Mouse (Mus musculus) embryonic facial prominence, embryonic 12.5 days (tissue): ENCODE data around the gene Prmt1. TPM values are rescaled to one million over a fixed set of nuclear protein-coding genes. Genes with fewer than 3 reads are reported as not detected.

ENCODE experiments used
- ATAC-seq: fragments of 200-750 bp; cut with Nextera tagmentation; 2 replicates; pipeline ENCODE4 v1.8.0; 2017; ENCODE audit not compliant: insufficient number of reproducible peaks, insufficient read depth, low FRiP score, low TSS enrichment
- H3K27ac ChIP-seq: fragments of 300-500 bp; sonication (generic); 2 replicates; pipeline ENCODE4 v1.5.1; 2016; ENCODE audit warnings: mild to moderate bottlenecking
- H3K27me3 ChIP-seq: fragments of 300-500 bp; sonication (generic); 2 replicates; pipeline ENCODE4 v1.6.1; 2016; ENCODE audit warnings: mild to moderate bottlenecking, moderate library complexity
- H3K36me3 ChIP-seq: fragments of 300-500 bp; sonication (generic); 2 replicates; pipeline ENCODE4 v1.6.1; 2016; ENCODE audit warnings: mild to moderate bottlenecking
- H3K4me1 ChIP-seq: fragments of 300-500 bp; sonication (generic); 2 replicates; pipeline ENCODE4 v1.6.1; 2016
- H3K4me2 ChIP-seq: fragments of 300-500 bp; sonication (generic); replicated peaks from 2 replicates; pipeline ENCODE4 v1.6.1; 2016; ENCODE audit warnings: mild to moderate bottlenecking, moderate library complexity
- H3K4me3 ChIP-seq: fragments of 300-500 bp; sonication (generic); 2 replicates; pipeline ENCODE4 v1.5.1; 2016; ENCODE audit warnings: mild to moderate bottlenecking
- H3K9ac ChIP-seq: fragments of 300-500 bp; sonication (generic); 2 replicates; pipeline ENCODE4 v1.6.1; 2016; ENCODE audit warnings: mild to moderate bottlenecking, moderate library complexity
- H3K9me3 ChIP-seq: fragments of 300-500 bp; sonication (generic); 2 replicates; pipeline ENCODE4 v1.6.1; 2016; ENCODE audit warnings: mild to moderate bottlenecking, moderate library complexity
- WGBS: fragments of 180-500 bp; shearing (Covaris S2); methylation state at CpG from one replicate; pipeline ENCODE4 v1.1.7; 2016; 5-methylcytosine and 5-hydroxymethylcytosine counted together
- polyA plus RNA-seq: library from polyadenylated mRNA; unstranded; fragments of >200 nt; fragmentation: Nextera tagmentation; extraction: Ambion mirVana; gene quantifications from 2 replicates; pipeline ENCODE4 v1.2.1, GENCODE M21; 2016

Gene Prmt1
- polyA plus RNA-seq, 1 experiment from 2014 or later = 660 TPM

GRCm38 (mm10) chr7:44997231-44997939 is 11.0 kb upstream of the Prmt1 start, which contains the start of gene Irf3:
TSS of gene Irf3 (plus strand) at chr7:44997648.
- H3K9me3 ChIP-seq = no peaks in the 10 kb centered on the region
- under 1% methylated on average over 43 of the region's 43 CpGs for WGBS
- peak within 1 kb of the TSS; percentile 85 for H3K27ac ChIP-seq
- H3K36me3 ChIP-seq = peaks cover 62% of the 10 kb centered on the region
- peak within 1 kb of the TSS; percentile 89 for H3K4me2 ChIP-seq
- peak within 1 kb of the TSS; percentile 74 for H3K4me3 ChIP-seq
- peak within 1 kb of the TSS; percentile 83 for H3K9ac ChIP-seq
- H3K4me1 ChIP-seq = peaks cover 25% of the 10 kb centered on the region
- H3K27me3 ChIP-seq = no peaks in the 10 kb centered on the region
- peak; percentile 88 for ATAC-seq

- Histone ChIP-seq H3K27me3 (no peaks in the 10 kb centered on the region), H3K4me3 (peak overlapping the region; percentile 74), H3K4me1 (peaks cover 25% of the 10 kb centered on the region), H3K36me3 (peaks cover 62% of the 10 kb centered on the region), H3K9ac (peak overlapping the region; percentile 83), H3K27ac (peak overlapping the region; percentile 85), H3K4me2 (peak overlapping the region; percentile 89), H3K9me3 (no peaks in the 10 kb centered on the region)
- WGBS = 11% methylated on average over 10 of the region's 10 CpGs
- no peak for ATAC-seq
These were observed 10.3 kb upstream of the Prmt1 start for GRCm38 (mm10) chr7:44996672-44997071.

GRCm38 (mm10) chr7:44986879-44987718 is 731 bp upstream of the Prmt1 start:
- peak overlapping the region; percentile 69 for H3K9ac ChIP-seq
- no peak; the same call in none of the 2 replicates for ATAC-seq

GRCm38 (mm10) chr7:44985595-44986191 is 675 bp downstream of the Prmt1 start:
- under 1% methylated on average over 44 of the region's 45 CpGs for WGBS

More at GRCm38 (mm10) chr7:44986879-44987718, 731 bp upstream of the Prmt1 start:
- Histone ChIP-seq H3K4me2 (peak overlapping the region; percentile 62), H3K4me1 (peaks cover 25% of the 10 kb centered on the region), H3K9me3 (no peaks in the 10 kb centered on the region), H3K27me3 (no peaks in the 10 kb centered on the region), H3K27ac (peak overlapping the region; percentile 96), H3K36me3 (peaks cover 26% of the 10 kb centered on the region), H3K4me3 (peak overlapping the region; percentile 96)
- WGBS = 1% methylated on average over 29 of the region's 29 CpGs

GRCm38 (mm10) chr7:44984833-44985164 is 1.6 kb downstream of the Prmt1 start:
- WGBS = 49% methylated on average over 3 of the region's 3 CpGs
- Histone ChIP-seq H3K4me1 (peaks cover 25% of the 10 kb centered on the region), H3K4me2 (peak overlapping the region; percentile 67), H3K36me3 (peaks cover 36% of the 10 kb centered on the region), H3K9me3 (no peaks in the 10 kb centered on the region), H3K9ac (peak overlapping the region; percentile 25; the same call in 1 of the 2 replicates), H3K27me3 (no peaks in the 10 kb centered on the region), H3K27ac (peak overlapping the region; percentile 31; the same call in 1 of the 2 replicates), H3K4me3 (peak overlapping the region; percentile 96)
- no peak for ATAC-seq

More at GRCm38 (mm10) chr7:44985595-44986191, 675 bp downstream of the Prmt1 start:
- H3K27ac ChIP-seq = peak overlapping the region; percentile 95
- H3K9ac ChIP-seq = peak overlapping the region; percentile 97
- H3K4me2 ChIP-seq = peak overlapping the region; percentile 67
- H3K27me3 ChIP-seq = no peaks in the 10 kb centered on the region
- ATAC-seq = no peak
- H3K9me3 ChIP-seq = no peaks in the 10 kb centered on the region
- peaks cover 27% of the 10 kb centered on the region for H3K36me3 ChIP-seq
- peaks cover 25% of the 10 kb centered on the region for H3K4me1 ChIP-seq
- H3K4me3 ChIP-seq = peak overlapping the region; percentile 96

- Histone ChIP-seq H3K27me3 (no peaks in the 10 kb centered on the region), H3K4me1 (peaks cover 25% of the 10 kb centered on the region), H3K4me2 (peak overlapping the region; percentile 67), H3K36me3 (peaks cover 37% of the 10 kb centered on the region), H3K9me3 (no peaks in the 10 kb centered on the region), H3K27ac (peak overlapping the region; percentile 48; the same call in 1 of the 2 replicates), H3K4me3 (0 out of 2 replicates have a peak overlapping the region, but pooled peaks have one; percentile 96), H3K9ac (peak overlapping the region; percentile 25; the same call in 1 of the 2 replicates)
- ATAC-seq = no peak
- 80% methylated on average over 7 of the region's 7 CpGs for WGBS
These were observed 2.2 kb downstream of the Prmt1 start for GRCm38 (mm10) chr7:44983944-44984832.

- Histone ChIP-seq H3K9me3 (no peaks in the 10 kb centered on the region), H3K4me1 (peaks cover 19% of the 10 kb centered on the region), H3K27ac (no peak overlapping the region), H3K4me2 (no peak overlapping the region), H3K4me3 (no peak overlapping the region), H3K36me3 (peaks cover 48% of the 10 kb centered on the region), H3K27me3 (no peaks in the 10 kb centered on the region), H3K9ac (no peak overlapping the region)
- WGBS = 39% methylated on average over 6 of the region's 6 CpGs
- no peak for ATAC-seq
These were observed 3.3 kb downstream of the Prmt1 start for GRCm38 (mm10) chr7:44983085-44983484.

- no peak overlapping the region for H3K27ac ChIP-seq
- H3K9ac ChIP-seq = 0 out of 2 replicates have a peak overlapping the region, but pooled peaks have one; percentile 4
- no peak overlapping the region for H3K4me2 ChIP-seq
- H3K9me3 ChIP-seq = no peaks in the 10 kb centered on the region
- no peaks in the 10 kb centered on the region for H3K27me3 ChIP-seq
- H3K4me3 ChIP-seq = no peak overlapping the region
- 95% methylated on average over 8 of the region's 8 CpGs for WGBS
- ATAC-seq = no peak
- H3K36me3 ChIP-seq = peaks cover 64% of the 10 kb centered on the region
- peaks cover 18% of the 10 kb centered on the region for H3K4me1 ChIP-seq
These were observed 4.8 kb downstream of the Prmt1 start for GRCm38 (mm10) chr7:44981539-44981938.

GRCm38 (mm10) chr7:44978300-44978699 is 8.1 kb downstream of the Prmt1 start:
- Histone ChIP-seq H3K27ac (no peak overlapping the region), H3K4me1 (peaks cover 7% of the 10 kb centered on the region), H3K27me3 (no peaks in the 10 kb centered on the region), H3K4me3 (no peak overlapping the region), H3K36me3 (peaks cover 77% of the 10 kb centered on the region), H3K4me2 (no peak overlapping the region), H3K9ac (no peak overlapping the region), H3K9me3 (no peaks in the 10 kb centered on the region)
- WGBS = 90% methylated on average over 3 of the region's 3 CpGs
- no peak for ATAC-seq

GRCm38 (mm10) chr7:44975117-44975419 is 11.3 kb downstream of the Prmt1 start:
- Histone ChIP-seq H3K27ac (peak overlapping the region; percentile 65), H3K4me2 (peak overlapping the region; percentile 77), H3K36me3 (peaks cover 49% of the 10 kb centered on the region), H3K4me1 (peaks cover 21% of the 10 kb centered on the region), H3K27me3 (no peaks in the 10 kb centered on the region), H3K4me3 (peak overlapping the region; percentile 52; the same call in 1 of the 2 replicates), H3K9ac (no peak overlapping the region), H3K9me3 (no peaks in the 10 kb centered on the region)
- WGBS = 20% methylated on average over 6 of the region's 6 CpGs
- 0 out of 2 replicates have a peak, but pooled peaks have one; percentile 29 for ATAC-seq
